Mouse (Mus musculus) hindbrain, embryonic 14.5 days (tissue): ENCODE data around the gene Cd200r3. TPM values are rescaled to one million over a fixed set of nuclear protein-coding genes. Genes with fewer than 3 reads are reported as not detected.

Source experiments
- ATAC-seq: fragments of 200-750 bp; cut with Nextera tagmentation; 2 replicates; pipeline ENCODE4 v1.8.0; 2017; ENCODE audit warnings: moderate number of reproducible peaks, mild to moderate bottlenecking, moderate TSS enrichment, moderate library complexity; ENCODE audit not compliant: low FRiP score
- DNase-seq: peaks from one replicate; pipeline ENCODE4 v3.0.0-alpha.2; 2015; ENCODE audit warnings: low spot score
- H3K27ac ChIP-seq: fragments of 300-500 bp; sonication (generic); 2 replicates; pipeline ENCODE4 v1.5.1; 2014; ENCODE audit warnings: mild to moderate bottlenecking, moderate library complexity
- H3K27me3 ChIP-seq: fragments of 300-500 bp; sonication (generic); 2 replicates; pipeline ENCODE4 v1.6.1; 2014; ENCODE audit warnings: mild to moderate bottlenecking, low read length, mixed read lengths; ENCODE audit not compliant: control insufficient read depth, insufficient read depth
- H3K36me3 ChIP-seq: fragments of 300-500 bp; sonication (generic); replicated peaks from 2 replicates; pipeline ENCODE4 v1.6.1; 2014; ENCODE audit not compliant: control insufficient read depth, insufficient read depth
- H3K4me1 ChIP-seq: fragments of 300-500 bp; sonication (generic); replicated peaks from 2 replicates; pipeline ENCODE4 v1.6.1; 2014; ENCODE audit warnings: antibody characterized with exemption, low read length, mixed read lengths; ENCODE audit not compliant: control insufficient read depth, insufficient read depth
- H3K4me2 ChIP-seq: fragments of 300-500 bp; sonication (generic); replicated peaks from 2 replicates; pipeline ENCODE4 v1.6.1; 2014; ENCODE audit warnings: mild to moderate bottlenecking, moderate library complexity
- H3K4me3 ChIP-seq: fragments of 300-500 bp; sonication (generic); replicated peaks from 2 replicates; pipeline ENCODE4 v1.5.1; 2014; ENCODE audit warnings: mild to moderate bottlenecking, low read length
- H3K9ac ChIP-seq: fragments of 300-500 bp; sonication (generic); 2 replicates; pipeline ENCODE4 v1.6.1; 2014
- H3K9me3 ChIP-seq: fragments of 300-500 bp; sonication (generic); 2 replicates; pipeline ENCODE4 v1.6.1; 2016; ENCODE audit warnings: low read length; ENCODE audit not compliant: control insufficient read depth
- WGBS: fragments of 180-500 bp; shearing (Covaris S2); extraction: QIAGEN DNeasy Blood & Tissue Kit; methylation state at CpG from one replicate; pipeline ENCODE4 v1.1.7; 2014; 5-methylcytosine and 5-hydroxymethylcytosine counted together
- polyA plus RNA-seq: library from polyadenylated mRNA; unstranded; fragments of >200 nt; fragmentation: Nextera tagmentation; extraction: Ambion mirVana; gene quantifications from 2 replicates; pipeline ENCODE4 v1.2.1, GENCODE M21; 2014

Gene Cd200r3
- not detected in 2 replicates for polyA plus RNA-seq

GRCm38 (mm10) chr16:44943468-44943867 is at the start of gene Cd200r3:
Gene Cd200r3 (plus strand): TSS chr16:44943678.
- ATAC-seq (no peak), DNase-seq (no peak)
- no peak within 1 kb of the TSS for H3K4me3 ChIP-seq
- H3K9me3 ChIP-seq: no peaks in the 10 kb centered on the region
- 89% methylated on average over 3 of the region's 3 CpGs for WGBS
- no peak within 1 kb of the TSS for H3K27ac ChIP-seq
- no peaks in the 10 kb centered on the region for H3K4me1 ChIP-seq
- H3K9ac ChIP-seq: no peak within 1 kb of the TSS
- H3K27me3 ChIP-seq: no peaks in the 10 kb centered on the region
- H3K4me2 ChIP-seq: no peak within 1 kb of the TSS
- no peaks in the 10 kb centered on the region for H3K36me3 ChIP-seq

- DNase-seq: no peak
- no peak for ATAC-seq
- H3K27ac ChIP-seq: no peak overlapping the region
- WGBS: 96% methylated on average over 1 of the region's 1 CpGs
- no peak overlapping the region for H3K4me3 ChIP-seq
- no peak overlapping the region for H3K4me2 ChIP-seq
- no peak overlapping the region for H3K9ac ChIP-seq
- no peaks in the 10 kb centered on the region for H3K9me3 ChIP-seq
- no peaks in the 10 kb centered on the region for H3K36me3 ChIP-seq
- H3K4me1 ChIP-seq: no peaks in the 10 kb centered on the region
- H3K27me3 ChIP-seq: no peaks in the 10 kb centered on the region
Measured at GRCm38 (mm10) chr16:44932016-44932415, 11.5 kb upstream of the Cd200r3 start.

GRCm38 (mm10) chr16:44951360-44952114 is 8.1 kb downstream of the Cd200r3 start:
- DNase-seq (no peak), ATAC-seq (no peak)
- Histone ChIP-seq H3K36me3 (no peaks in the 10 kb centered on the region), H3K4me3 (no peak overlapping the region), H3K9ac (no peak overlapping the region), H3K4me2 (no peak overlapping the region), H3K27me3 (no peaks in the 10 kb centered on the region), H3K4me1 (no peaks in the 10 kb centered on the region), H3K9me3 (no peaks in the 10 kb centered on the region), H3K27ac (no peak overlapping the region)
- 76% methylated on average over 4 of the region's 4 CpGs for WGBS

- no peak for ATAC-seq
Measured at GRCm38 (mm10) chr16:44962296-44962695, 18.8 kb downstream of the Cd200r3 start.

GRCm38 (mm10) chr16:44962777-44963176 is 19.3 kb downstream of the Cd200r3 start:
- WGBS: 83% methylated on average over 2 of the region's 2 CpGs
- no peaks in the 10 kb centered on the region for H3K36me3 ChIP-seq
- DNase-seq (no peak), ATAC-seq (no peak)
- H3K9me3 ChIP-seq: no peaks in the 10 kb centered on the region
- no peaks in the 10 kb centered on the region for H3K27me3 ChIP-seq
- H3K4me1 ChIP-seq: no peaks in the 10 kb centered on the region
- H3K9ac ChIP-seq: no peak overlapping the region
- H3K4me2 ChIP-seq: no peak overlapping the region
- no peak overlapping the region for H3K4me3 ChIP-seq
- H3K27ac ChIP-seq: no peak overlapping the region

More at GRCm38 (mm10) chr16:44962296-44962695, 18.8 kb downstream of the Cd200r3 start:
- Histone ChIP-seq H3K27me3 (no peaks in the 10 kb centered on the region), H3K4me1 (no peaks in the 10 kb centered on the region), H3K9me3 (no peaks in the 10 kb centered on the region), H3K4me2 (no peak overlapping the region), H3K9ac (no peak overlapping the region), H3K27ac (no peak overlapping the region), H3K4me3 (no peak overlapping the region), H3K36me3 (no peaks in the 10 kb centered on the region)
- no peak for DNase-seq
- WGBS: 91% methylated on average over 2 of the region's 2 CpGs

GRCm38 (mm10) chr16:44964526-44965374 is 21.3 kb downstream of the Cd200r3 start:
- H3K4me3 ChIP-seq: no peak overlapping the region
- ATAC-seq (no peak), DNase-seq (no peak)
- H3K27me3 ChIP-seq: no peaks in the 10 kb centered on the region
- 89% methylated on average over 6 of the region's 6 CpGs for WGBS
- H3K4me2 ChIP-seq: no peak overlapping the region
- H3K36me3 ChIP-seq: no peaks in the 10 kb centered on the region
- no peaks in the 10 kb centered on the region for H3K9me3 ChIP-seq
- H3K4me1 ChIP-seq: no peaks in the 10 kb centered on the region
- no peak overlapping the region for H3K27ac ChIP-seq
- no peak overlapping the region for H3K9ac ChIP-seq

- WGBS: 93% methylated on average over 8 of the region's 8 CpGs
- H3K4me3 ChIP-seq: no peak overlapping the region
- H3K9ac ChIP-seq: no peak overlapping the region
- no peaks in the 10 kb centered on the region for H3K27me3 ChIP-seq
- ATAC-seq (no peak), DNase-seq (no peak)
- H3K4me2 ChIP-seq: no peak overlapping the region
- H3K4me1 ChIP-seq: no peaks in the 10 kb centered on the region
- no peaks in the 10 kb centered on the region for H3K9me3 ChIP-seq
- no peak overlapping the region for H3K27ac ChIP-seq
- H3K36me3 ChIP-seq: no peaks in the 10 kb centered on the region
Measured at GRCm38 (mm10) chr16:44965428-44965827, 21.9 kb downstream of the Cd200r3 start.

- Histone ChIP-seq H3K9me3 (no peaks in the 10 kb centered on the region), H3K36me3 (no peaks in the 10 kb centered on the region), H3K4me1 (no peaks in the 10 kb centered on the region), H3K27me3 (no peaks in the 10 kb centered on the region), H3K4me2 (no peak overlapping the region), H3K4me3 (no peak overlapping the region), H3K9ac (no peak overlapping the region), H3K27ac (no peak overlapping the region)
- no peak for DNase-seq
- WGBS: 78% methylated on average over 3 of the region's 3 CpGs
- no peak for ATAC-seq
Measured at GRCm38 (mm10) chr16:44965890-44966289, 22.4 kb downstream of the Cd200r3 start.

- H3K36me3 ChIP-seq: no peaks in the 10 kb centered on the region
- H3K4me2 ChIP-seq: no peak overlapping the region
- no peak overlapping the region for H3K27ac ChIP-seq
- H3K4me1 ChIP-seq: no peaks in the 10 kb centered on the region
- H3K4me3 ChIP-seq: no peak overlapping the region
- 87% methylated on average over 4 of the region's 4 CpGs for WGBS
- DNase-seq (no peak), ATAC-seq (no peak)
- no peaks in the 10 kb centered on the region for H3K27me3 ChIP-seq
- no peaks in the 10 kb centered on the region for H3K9me3 ChIP-seq
- no peak overlapping the region for H3K9ac ChIP-seq
Measured at GRCm38 (mm10) chr16:44966891-44967290, 23.4 kb downstream of the Cd200r3 start.
